Mouse (Mus musculus): ENCODE results near the gene Rgl3.

DNA sequence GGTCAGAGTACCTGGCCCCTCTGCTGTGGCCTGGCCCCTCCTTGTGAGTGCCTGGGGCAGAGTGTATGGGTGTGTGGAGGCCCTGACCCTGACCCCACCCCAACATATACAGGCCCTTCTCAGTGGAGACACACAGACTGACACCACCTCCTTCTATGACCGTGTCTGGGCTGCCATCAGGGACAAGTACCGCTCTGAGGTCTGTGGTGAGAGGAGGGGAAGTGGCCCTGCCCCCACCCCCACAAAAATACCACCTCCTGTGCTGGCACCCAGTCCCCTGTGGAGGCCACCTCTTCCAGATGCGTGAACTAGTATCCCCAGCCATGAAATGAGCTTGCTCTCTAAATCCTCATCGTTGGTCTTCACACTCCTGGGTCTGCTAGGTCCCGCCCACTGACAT is 21.8 kb upstream of the Rgl3 start:
- TF ChIP-seq POLR2A (IDR thresholded peaks at IDR 0.05; ENCODE audit: borderline replicate concordance, extremely low read depth, low read depth, low read length) (no peak), CTCF (IDR thresholded peaks at IDR 0.05; ENCODE audit: insufficient read depth, low read length) (no peak)

Data from lung, adult 2 months (tissue).